Mouse (Mus musculus) hindbrain, embryonic 12.5 days (tissue): ENCODE measurements at regions not wholly inside any gene's neighbourhood (a gene's known extent, or its start where the extent isn't known, plus 50 kb on each side); places are given as distances from the start of the nearest gene placed in this dataset.

Experiments used
- ATAC-seq: fragments of 200-750 bp; cut with Nextera tagmentation; 2 replicates; pipeline ENCODE4 v1.8.0; 2017; ENCODE audit warnings: moderate TSS enrichment; ENCODE audit not compliant: low FRiP score
- H3K27ac ChIP-seq: fragments of 300-500 bp; sonication (generic); 2 replicates; pipeline ENCODE4 v1.5.1; 2016; ENCODE audit warnings: mild to moderate bottlenecking
- H3K27me3 ChIP-seq: fragments of 300-500 bp; sonication (generic); 2 replicates; pipeline ENCODE4 v1.6.1; 2016; ENCODE audit warnings: mild to moderate bottlenecking
- H3K36me3 ChIP-seq: fragments of 300-500 bp; sonication (generic); 2 replicates; pipeline ENCODE4 v1.6.1; 2016; ENCODE audit warnings: mild to moderate bottlenecking
- H3K4me1 ChIP-seq: fragments of 300-500 bp; sonication (generic); 2 replicates; pipeline ENCODE4 v1.6.1; 2016
- H3K4me2 ChIP-seq: fragments of 300-500 bp; sonication (generic); replicated peaks from 2 replicates; pipeline ENCODE4 v1.6.1; 2016; ENCODE audit warnings: mild to moderate bottlenecking
- H3K4me3 ChIP-seq: fragments of 300-500 bp; sonication (generic); 2 replicates; pipeline ENCODE4 v1.5.1; 2016; ENCODE audit warnings: mild to moderate bottlenecking
- H3K9ac ChIP-seq: fragments of 300-500 bp; sonication (generic); 2 replicates; pipeline ENCODE4 v1.6.1; 2016; ENCODE audit warnings: mild to moderate bottlenecking, moderate library complexity
- H3K9me3 ChIP-seq: fragments of 300-500 bp; sonication (generic); replicated peaks from 2 replicates; pipeline ENCODE4 v1.6.1; 2016; ENCODE audit warnings: mild to moderate bottlenecking
- WGBS: fragments of 180-500 bp; shearing (Covaris S2); methylation state at CpG from one replicate; pipeline ENCODE4 v1.1.7; 2016; 5-methylcytosine and 5-hydroxymethylcytosine counted together

DNA sequence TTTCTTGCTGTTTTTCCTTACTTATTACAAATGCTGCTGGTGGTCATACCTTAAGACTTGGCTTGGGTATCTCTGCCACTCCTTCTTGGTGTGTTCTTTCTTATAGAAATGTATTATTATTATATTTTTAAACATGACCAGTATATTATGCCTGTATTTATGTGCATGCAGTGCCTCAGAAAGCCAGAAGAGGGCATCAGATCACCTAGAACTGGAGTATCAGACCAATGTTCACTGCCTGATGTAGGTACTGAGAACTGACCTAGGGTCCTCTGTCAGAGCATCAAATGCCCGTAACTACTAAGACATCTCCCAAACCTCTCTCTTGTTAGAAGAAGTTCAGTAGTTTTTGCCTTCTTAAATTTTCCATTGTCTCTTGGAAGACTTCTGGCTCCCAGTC, 380.7 kb downstream of the Zfp619 start:
- Histone ChIP-seq H3K4me2 (no peak overlapping the region), H3K9ac (no peak overlapping the region), H3K36me3 (no peaks in the 10 kb centered on the region), H3K9me3 (no peaks in the 10 kb centered on the region), H3K4me1 (no peaks in the 10 kb centered on the region), H3K27me3 (no peaks in the 10 kb centered on the region), H3K27ac (no peak overlapping the region), H3K4me3 (no peak overlapping the region)
- WGBS = 91% methylated on average over 1 of the region's 1 CpGs
- no peak for ATAC-seq

DNA sequence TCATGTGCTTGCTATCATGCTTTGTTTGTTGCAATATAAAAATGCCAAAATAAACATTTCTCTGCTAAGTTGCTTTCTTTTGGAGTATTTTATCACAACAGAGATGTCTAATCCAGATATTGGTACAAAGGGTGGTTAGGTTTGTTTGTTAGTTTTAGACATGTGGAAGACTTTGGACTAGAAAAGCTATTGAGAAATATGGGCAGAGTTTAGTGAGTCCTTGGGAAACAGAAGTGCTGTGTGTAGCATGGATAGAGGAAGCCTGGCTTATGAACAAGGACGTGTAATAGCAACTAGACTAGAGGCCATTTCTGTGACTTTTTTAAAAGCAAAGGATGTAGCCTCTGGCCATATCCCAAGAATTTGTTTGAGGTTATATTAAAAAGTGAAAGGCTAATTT, 416.4 kb downstream of the Zfp619 start:
- ATAC-seq = no peak

DNA sequence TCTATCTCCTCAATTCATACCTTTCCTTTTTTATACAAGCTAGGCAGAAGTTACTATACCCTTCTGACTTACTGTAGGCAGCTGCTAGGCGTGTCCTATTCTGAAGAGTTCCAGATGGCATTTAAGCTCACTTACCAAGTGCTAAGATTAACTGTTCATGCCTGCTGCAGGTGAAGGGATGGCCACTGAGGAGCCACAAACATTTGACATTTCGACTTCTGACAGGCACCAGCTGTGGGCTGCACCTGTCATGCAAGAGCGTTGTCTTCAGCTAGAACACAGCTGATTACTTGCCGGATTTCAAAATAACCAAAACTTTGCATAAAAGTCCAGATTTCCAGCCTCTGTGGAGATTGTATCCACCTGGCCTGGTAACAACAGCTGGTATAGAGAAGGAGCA, 419.7 kb downstream of the Zfp619 start:
- Histone ChIP-seq H3K36me3 (no peaks in the 10 kb centered on the region), H3K4me1 (no peaks in the 10 kb centered on the region), H3K27ac (no peak overlapping the region), H3K4me3 (no peak overlapping the region), H3K27me3 (no peaks in the 10 kb centered on the region), H3K4me2 (no peak overlapping the region), H3K9ac (no peak overlapping the region), H3K9me3 (no peaks in the 10 kb centered on the region)
- ATAC-seq = no peak
- 84% methylated on average over 4 of the region's 4 CpGs for WGBS

More for the DNA sequence above, 416.4 kb downstream of the Zfp619 start:
- no peaks in the 10 kb centered on the region for H3K27me3 ChIP-seq
- WGBS = 91% methylated on average over 1 of the region's 1 CpGs
- no peak overlapping the region for H3K4me2 ChIP-seq
- H3K27ac ChIP-seq = no peak overlapping the region
- no peaks in the 10 kb centered on the region for H3K9me3 ChIP-seq
- no peaks in the 10 kb centered on the region for H3K4me1 ChIP-seq
- H3K36me3 ChIP-seq = no peaks in the 10 kb centered on the region
- H3K4me3 ChIP-seq = no peak overlapping the region
- no peak overlapping the region for H3K9ac ChIP-seq

- 55% methylated on average over 1 of the region's 1 CpGs for WGBS
- Histone ChIP-seq H3K36me3 (no peaks in the 10 kb centered on the region), H3K4me1 (no peaks in the 10 kb centered on the region), H3K4me3 (no peak overlapping the region), H3K27ac (no peak overlapping the region), H3K9me3 (no peaks in the 10 kb centered on the region), H3K27me3 (no peaks in the 10 kb centered on the region), H3K9ac (no peak overlapping the region), H3K4me2 (no peak overlapping the region)
- peak; percentile 75; the same call in 1 of the 2 replicates for ATAC-seq
These were observed 424.8 kb downstream of the Zfp619 start for GRCm38 (mm10) chr7:39942262-39942900.

DNA sequence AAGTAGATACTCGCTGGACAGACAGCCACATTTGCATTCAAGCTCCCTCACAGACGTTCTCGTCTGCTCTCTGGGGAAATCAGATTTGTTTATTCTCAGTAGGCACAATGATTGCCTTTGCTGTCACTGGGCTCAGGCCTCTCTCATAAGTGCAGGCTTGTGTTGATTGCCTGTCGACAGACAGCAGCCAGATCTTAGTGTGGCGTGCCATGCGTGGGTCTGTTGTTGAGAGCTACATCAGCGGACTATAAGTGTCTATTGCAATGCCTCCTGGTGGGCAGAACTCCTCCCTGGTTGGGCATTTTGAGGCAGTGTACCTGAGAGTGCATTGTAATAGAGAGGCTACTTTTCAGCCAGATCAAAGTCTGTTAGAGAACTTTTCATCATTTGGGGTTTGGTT, 436.5 kb downstream of the Zfp619 start:
- ATAC-seq = no peak
- no peaks in the 10 kb centered on the region for H3K36me3 ChIP-seq

GRCm38 (mm10) chr7:39954931-39955330, 437.4 kb downstream of the Zfp619 start:
- H3K4me1 ChIP-seq = no peaks in the 10 kb centered on the region
- H3K4me3 ChIP-seq = no peak overlapping the region
- H3K27ac ChIP-seq = no peak overlapping the region
- no peaks in the 10 kb centered on the region for H3K27me3 ChIP-seq
- no peak for ATAC-seq
- H3K9me3 ChIP-seq = no peaks in the 10 kb centered on the region
- H3K36me3 ChIP-seq = no peaks in the 10 kb centered on the region
- no peak overlapping the region for H3K4me2 ChIP-seq
- no peak overlapping the region for H3K9ac ChIP-seq

More for the DNA sequence above, 436.5 kb downstream of the Zfp619 start:
- Histone ChIP-seq H3K9ac (no peak overlapping the region), H3K9me3 (no peaks in the 10 kb centered on the region), H3K4me2 (no peak overlapping the region), H3K27me3 (no peaks in the 10 kb centered on the region), H3K27ac (no peak overlapping the region), H3K4me1 (no peaks in the 10 kb centered on the region), H3K4me3 (no peak overlapping the region)
- WGBS = 56% methylated on average over 7 of the region's 7 CpGs

DNA sequence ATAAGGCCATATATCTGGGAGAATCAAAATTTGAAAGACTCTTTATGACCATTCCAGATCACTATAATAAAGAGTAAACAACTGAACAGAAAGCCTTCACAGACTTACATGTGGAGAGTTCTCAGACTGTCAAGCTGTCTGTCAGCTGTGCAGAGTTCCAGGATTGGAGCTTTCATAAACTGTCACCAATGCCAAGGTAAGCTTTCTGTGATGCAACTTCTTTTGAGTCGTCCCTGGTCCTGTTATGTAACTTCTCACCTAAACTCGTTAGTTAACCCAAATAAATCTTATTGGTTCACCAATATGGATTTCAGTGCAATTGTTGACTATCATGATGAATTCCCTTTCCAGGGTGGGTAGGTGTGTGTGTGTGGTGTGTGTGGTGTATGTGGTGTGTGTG, 460.6 kb downstream of the Zfp619 start:
- WGBS = 77% methylated on average over 2 of the region's 2 CpGs
- H3K36me3 ChIP-seq = no peaks in the 10 kb centered on the region
- no peak for ATAC-seq
- H3K27ac ChIP-seq = no peak overlapping the region
- no peaks in the 10 kb centered on the region for H3K4me1 ChIP-seq
- H3K4me2 ChIP-seq = no peak overlapping the region
- no peaks in the 10 kb centered on the region for H3K27me3 ChIP-seq
- H3K9ac ChIP-seq = no peak overlapping the region
- H3K4me3 ChIP-seq = no peak overlapping the region
- no peaks in the 10 kb centered on the region for H3K9me3 ChIP-seq

- H3K4me1 ChIP-seq = no peaks in the 10 kb centered on the region
- H3K4me2 ChIP-seq = no peak overlapping the region
- H3K9me3 ChIP-seq = no peaks in the 10 kb centered on the region
- no peaks in the 10 kb centered on the region for H3K36me3 ChIP-seq
- ATAC-seq = no peak
- H3K9ac ChIP-seq = no peak overlapping the region
- H3K27me3 ChIP-seq = no peaks in the 10 kb centered on the region
- H3K4me3 ChIP-seq = no peak overlapping the region
- H3K27ac ChIP-seq = no peak overlapping the region
- WGBS = 88% methylated on average over 4 of the region's 4 CpGs
These were observed 464.1 kb downstream of the Zfp619 start for GRCm38 (mm10) chr7:39981647-39982046.
